Mouse (Mus musculus) liver, embryonic 16.5 days (tissue): Measurements from ENCODE around the gene Ccdc93. TPM values are rescaled to one million over a fixed set of nuclear protein-coding genes. Genes with fewer than 3 reads are reported as not detected.
A peak's percentile ranks its signal among the peaks of the same experiment; 100 is the strongest.

Source experiments
- ATAC-seq: fragments of 200-750 bp; cut with Nextera tagmentation; 2 replicates; pipeline ENCODE4 v1.8.0; 2017; ENCODE audit warnings: low read depth, mild to moderate bottlenecking, moderate number of reproducible peaks, moderate library complexity
- H3K27ac ChIP-seq: fragments of 300-500 bp; sonication (generic); 2 replicates; pipeline ENCODE4 v1.5.1; 2014; ENCODE audit warnings: mild to moderate bottlenecking, low read length
- H3K27me3 ChIP-seq: fragments of 300-500 bp; sonication (generic); 2 replicates; pipeline ENCODE4 v1.6.1; 2014; ENCODE audit warnings: low read depth, low read length, mixed read lengths; ENCODE audit not compliant: control insufficient read depth, insufficient read depth
- H3K36me3 ChIP-seq: fragments of 300-500 bp; sonication (generic); 2 replicates; pipeline ENCODE4 v1.6.1; 2014; ENCODE audit warnings: mild to moderate bottlenecking; ENCODE audit not compliant: control insufficient read depth, insufficient read depth
- H3K4me1 ChIP-seq: fragments of 300-500 bp; sonication (generic); 2 replicates; pipeline ENCODE4 v1.6.1; 2014; ENCODE audit warnings: low read depth, low read length, mixed read lengths; ENCODE audit not compliant: control insufficient read depth
- H3K4me2 ChIP-seq: fragments of 300-500 bp; sonication (generic); 2 replicates; pipeline ENCODE4 v1.6.1; 2014; ENCODE audit warnings: low read depth, low read length, mixed read lengths
- H3K4me3 ChIP-seq: fragments of 300-500 bp; sonication (generic); 2 replicates; pipeline ENCODE4 v1.5.1; 2014; ENCODE audit warnings: low read depth, mild to moderate bottlenecking, low read length
- H3K9ac ChIP-seq: fragments of 300-500 bp; sonication (generic); 2 replicates; pipeline ENCODE4 v1.6.1; 2014; ENCODE audit warnings: low read depth, low read length
- H3K9me3 ChIP-seq: fragments of 300-500 bp; sonication (generic); replicated peaks from 2 replicates; pipeline ENCODE4 v1.6.1; 2016; ENCODE audit warnings: low read length; ENCODE audit not compliant: control insufficient read depth
- WGBS: fragments of 180-500 bp; shearing (Covaris S2); extraction: QIAGEN DNeasy Blood & Tissue Kit; methylation state at CpG from one replicate; pipeline ENCODE4 v1.1.7; 2014; ENCODE audit not compliant: insufficient replicate concordance; 5-methylcytosine and 5-hydroxymethylcytosine counted together
- polyA plus RNA-seq: library from polyadenylated mRNA; unstranded; fragments of >200 nt; fragmentation: Nextera tagmentation; extraction: Ambion mirVana; gene quantifications from 2 replicates; pipeline ENCODE4 v1.2.1, GENCODE M21; 2015

The Ccdc93 gene
- polyA plus RNA-seq, 1 experiment from 2014 or later: 3.6 TPM

- WGBS: 75% methylated on average over 6 of the region's 6 CpGs
- H3K27ac ChIP-seq: no peak overlapping the region
- no peaks in the 10 kb centered on the region for H3K4me1 ChIP-seq
- H3K4me2 ChIP-seq: no peak overlapping the region
- no peak for ATAC-seq
- no peaks in the 10 kb centered on the region for H3K9me3 ChIP-seq
- H3K9ac ChIP-seq: no peak overlapping the region
- H3K27me3 ChIP-seq: no peaks in the 10 kb centered on the region
- no peaks in the 10 kb centered on the region for H3K36me3 ChIP-seq
- no peak overlapping the region for H3K4me3 ChIP-seq
Measured at GRCm38 (mm10) chr1:121460077-121460476, 29.2 kb downstream of the Ccdc93 start.

- 59% methylated on average over 7 of the region's 7 CpGs for WGBS
- ATAC-seq: no peak
- Histone ChIP-seq H3K4me3 (no peak overlapping the region), H3K9ac (no peak overlapping the region), H3K4me1 (no peaks in the 10 kb centered on the region), H3K27ac (no peak overlapping the region), H3K4me2 (no peak overlapping the region), H3K9me3 (no peaks in the 10 kb centered on the region), H3K27me3 (no peaks in the 10 kb centered on the region), H3K36me3 (no peaks in the 10 kb centered on the region)
Measured at GRCm38 (mm10) chr1:121461895-121462294, 31.0 kb downstream of the Ccdc93 start.

GRCm38 (mm10) chr1:121462643-121463042, 31.8 kb downstream of the Ccdc93 start:
- H3K27ac ChIP-seq: no peak overlapping the region
- H3K36me3 ChIP-seq: no peaks in the 10 kb centered on the region
- H3K4me3 ChIP-seq: no peak overlapping the region
- no peak overlapping the region for H3K9ac ChIP-seq
- H3K27me3 ChIP-seq: no peaks in the 10 kb centered on the region
- 56% methylated on average over 1 of the region's 1 CpGs for WGBS
- H3K4me2 ChIP-seq: no peak overlapping the region
- H3K9me3 ChIP-seq: no peaks in the 10 kb centered on the region
- no peak for ATAC-seq
- no peaks in the 10 kb centered on the region for H3K4me1 ChIP-seq

GRCm38 (mm10) chr1:121463806-121464205, 33.0 kb downstream of the Ccdc93 start:
- Histone ChIP-seq H3K27me3 (no peaks in the 10 kb centered on the region), H3K9ac (no peak overlapping the region), H3K4me1 (no peaks in the 10 kb centered on the region), H3K9me3 (no peaks in the 10 kb centered on the region), H3K27ac (no peak overlapping the region), H3K36me3 (no peaks in the 10 kb centered on the region), H3K4me2 (no peak overlapping the region), H3K4me3 (no peak overlapping the region)
- ATAC-seq: no peak
- 66% methylated on average over 7 of the region's 7 CpGs for WGBS

- Histone ChIP-seq H3K27me3 (no peaks in the 10 kb centered on the region), H3K4me2 (no peak overlapping the region), H3K27ac (no peak overlapping the region), H3K4me3 (no peak overlapping the region), H3K9me3 (no peaks in the 10 kb centered on the region), H3K36me3 (no peaks in the 10 kb centered on the region; the same call in 1 of the 2 replicates), H3K9ac (no peak overlapping the region), H3K4me1 (no peaks in the 10 kb centered on the region)
- ATAC-seq: no peak
- 72% methylated on average over 3 of the region's 3 CpGs for WGBS
Measured at GRCm38 (mm10) chr1:121466276-121466675, 35.4 kb downstream of the Ccdc93 start.

GRCm38 (mm10) chr1:121468271-121468670, 37.4 kb downstream of the Ccdc93 start:
- no peak overlapping the region for H3K4me3 ChIP-seq
- no peak for ATAC-seq
- H3K4me1 ChIP-seq: no peaks in the 10 kb centered on the region
- no peak overlapping the region for H3K27ac ChIP-seq
- H3K36me3 ChIP-seq: no peaks in the 10 kb centered on the region; the same call in 1 of the 2 replicates
- H3K9ac ChIP-seq: no peak overlapping the region
- H3K27me3 ChIP-seq: no peaks in the 10 kb centered on the region
- WGBS: 67% methylated on average over 2 of the region's 2 CpGs
- H3K9me3 ChIP-seq: no peaks in the 10 kb centered on the region
- no peak overlapping the region for H3K4me2 ChIP-seq

- Histone ChIP-seq H3K27me3 (no peaks in the 10 kb centered on the region), H3K4me2 (no peak overlapping the region), H3K36me3 (no peaks in the 10 kb centered on the region; the same call in 1 of the 2 replicates), H3K9me3 (no peaks in the 10 kb centered on the region), H3K4me1 (no peaks in the 10 kb centered on the region), H3K27ac (no peak overlapping the region), H3K9ac (no peak overlapping the region), H3K4me3 (no peak overlapping the region)
- WGBS: 53% methylated on average over 5 of the region's 5 CpGs
- no peak for ATAC-seq
Measured at GRCm38 (mm10) chr1:121471503-121471902, 40.7 kb downstream of the Ccdc93 start.

- no peaks in the 10 kb centered on the region for H3K4me1 ChIP-seq
- H3K27ac ChIP-seq: no peak overlapping the region
- WGBS: 70% methylated on average over 5 of the region's 5 CpGs
Measured at GRCm38 (mm10) chr1:121477716-121478115, 46.9 kb downstream of the Ccdc93 start.

GRCm38 (mm10) chr1:121478284-121478980, 47.6 kb downstream of the Ccdc93 start:
- peak; percentile 11; the same call in 1 of the 2 replicates for ATAC-seq
- H3K4me1 ChIP-seq: no peaks in the 10 kb centered on the region
- H3K9ac ChIP-seq: no peak overlapping the region
- no peaks in the 10 kb centered on the region for H3K9me3 ChIP-seq
- no peak overlapping the region for H3K4me3 ChIP-seq
- H3K4me2 ChIP-seq: no peak overlapping the region
- WGBS: 48% methylated on average over 12 of the region's 12 CpGs
- H3K27ac ChIP-seq: no peak overlapping the region
- H3K27me3 ChIP-seq: no peaks in the 10 kb centered on the region
- H3K36me3 ChIP-seq: peaks cover 9% of the 10 kb centered on the region

More at GRCm38 (mm10) chr1:121477716-121478115, 46.9 kb downstream of the Ccdc93 start:
- ATAC-seq: no peak
- Histone ChIP-seq H3K9me3 (no peaks in the 10 kb centered on the region), H3K36me3 (peaks cover 6% of the 10 kb centered on the region), H3K9ac (no peak overlapping the region), H3K4me3 (no peak overlapping the region), H3K4me2 (no peak overlapping the region), H3K27me3 (no peaks in the 10 kb centered on the region)
